Mouse (Mus musculus): ENCODE measurements around the gene Ly6g6c.

DNA sequence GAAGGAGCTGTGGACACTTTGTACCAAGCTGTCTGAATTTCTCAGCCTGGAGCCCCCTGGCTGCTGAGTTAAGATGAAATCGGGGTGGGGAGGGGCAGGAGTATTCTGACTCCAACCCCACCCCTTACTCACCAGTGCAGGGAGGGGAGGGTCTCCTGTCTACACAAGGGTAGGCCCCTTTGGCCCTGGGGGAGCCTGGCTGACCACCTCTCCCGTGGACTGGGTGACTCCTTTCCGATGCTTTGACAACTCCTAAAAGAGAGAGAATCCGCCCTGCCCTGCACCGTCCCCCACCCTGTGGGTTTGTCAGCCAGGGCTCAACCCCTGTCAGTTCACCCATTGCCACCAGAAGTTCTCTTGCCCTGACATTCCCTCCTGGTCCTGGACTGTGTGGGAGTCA lies 39.0 kb upstream of the Ly6g6c start:
- TF ChIP-seq POLR2A (IDR thresholded peaks at IDR 0.05; ENCODE audit: low read depth, low read length) (no peak), CTCF (IDR thresholded peaks at IDR 0.05; ENCODE audit: extremely low read depth, insufficient read length, insufficient replicate concordance, low read depth, low read length) (no peak)
